Mouse (Mus musculus): ENCODE measurements around the gene Rnf216. TPM values are rescaled to one million over a fixed set of nuclear protein-coding genes. Genes with fewer than 3 reads are reported as not detected.

Gene Rnf216
- total and polyA plus RNA-seq, 2 experiments from 2014 or later, result 27.5 to 40.7 TPM

DNA sequence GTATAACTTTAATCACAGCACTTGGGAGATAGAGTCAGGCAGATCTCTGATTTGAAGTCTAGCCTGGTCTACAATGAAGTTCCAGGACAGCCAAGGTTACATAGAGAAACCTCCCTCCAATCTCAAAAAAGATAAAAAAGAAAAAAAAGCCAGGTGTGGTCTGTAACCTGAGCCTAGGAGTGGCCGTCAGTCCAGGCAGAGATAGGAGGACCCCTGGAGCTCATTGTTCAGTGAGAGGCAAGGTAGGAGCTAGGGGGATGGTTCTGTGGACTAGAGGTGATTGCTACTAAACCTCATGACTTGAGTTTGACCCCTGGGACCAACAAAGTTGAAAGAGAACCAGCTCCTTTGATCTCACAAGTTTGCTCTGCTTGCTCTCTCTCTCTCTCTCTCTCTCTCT lies 9.9 kb upstream of the Rnf216 start:
- no peaks in the 10 kb centered on the region for H3K9me3 ChIP-seq (ENCODE audit: low read length)
- DNase-seq (ENCODE audit: low spot score) (no peak), ATAC-seq (ENCODE audit: low FRiP score) (no peak)
- no peak overlapping the region for H3K9ac ChIP-seq (replicated peaks; ENCODE audit: low read length, poor library complexity, severe bottlenecking)
- TF ChIP-seq CTCF (IDR thresholded peaks at IDR 0.05), result no peak
- H3K4me3 ChIP-seq (ENCODE audit: low read depth, low read length), result no peak overlapping the region
- H3K27me3 ChIP-seq (ENCODE audit: insufficient read depth, low read length), result no peaks in the 10 kb centered on the region
- WGBS, result 38% methylated on average over 1 of the region's 1 CpGs
- no peak overlapping the region for H3K4me2 ChIP-seq (ENCODE audit: low read depth, low read length, poor library complexity, severe bottlenecking)
- no peak overlapping the region for H3K27ac ChIP-seq (ENCODE audit: low read depth, low read length)
- 0 out of 2 replicates have a peak, but pooled peaks cover 4% of the 10 kb centered on the region for H3K4me1 ChIP-seq (ENCODE audit: insufficient read depth, low read length)
- H3K36me3 ChIP-seq (ENCODE audit: insufficient read depth, low read length), result no peaks in the 10 kb centered on the region

- H3K9me3 ChIP-seq (ENCODE audit: low read length), result no peaks in the 10 kb centered on the region
- ATAC-seq (ENCODE audit: low FRiP score) (no peak), DNase-seq (ENCODE audit: low spot score) (no peak)
- no peak overlapping the region for H3K27ac ChIP-seq (ENCODE audit: low read depth, low read length)
- TF ChIP-seq CTCF (IDR thresholded peaks at IDR 0.05), result no peak
- 86% methylated on average over 8 of the region's 8 CpGs for WGBS
- H3K4me2 ChIP-seq (ENCODE audit: low read depth, low read length, poor library complexity, severe bottlenecking), result no peak overlapping the region
- H3K4me3 ChIP-seq (ENCODE audit: low read depth, low read length), result no peak overlapping the region
- 0 out of 2 replicates have a peak, but pooled peaks cover 4% of the 10 kb centered on the region for H3K4me1 ChIP-seq (ENCODE audit: insufficient read depth, low read length)
- H3K27me3 ChIP-seq (ENCODE audit: insufficient read depth, low read length), result no peaks in the 10 kb centered on the region
- H3K36me3 ChIP-seq (ENCODE audit: insufficient read depth, low read length), result no peaks in the 10 kb centered on the region
- H3K9ac ChIP-seq (replicated peaks; ENCODE audit: low read length, poor library complexity, severe bottlenecking), result no peak overlapping the region
Observed at GRCm38 (mm10) chr5:143122125-143122524, 9.3 kb upstream of the Rnf216 start.

DNA sequence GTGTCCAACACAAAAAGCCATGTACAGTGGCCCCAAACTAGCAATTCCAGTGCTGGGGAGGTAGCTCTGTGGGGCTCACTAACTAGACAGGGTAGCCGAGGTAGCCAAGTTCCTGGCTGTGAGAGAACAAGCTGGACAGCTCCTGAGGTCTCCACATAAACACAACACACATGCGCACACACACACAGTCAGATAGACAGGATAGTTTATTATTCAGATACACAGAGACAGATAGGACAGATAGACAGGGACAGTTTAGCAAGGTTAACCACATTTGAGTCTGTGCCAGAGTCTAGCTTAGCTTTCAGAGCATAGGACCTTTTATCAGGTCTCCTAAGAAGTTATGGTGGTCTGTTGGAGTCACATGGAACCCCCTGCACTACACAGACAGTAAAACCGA lies 6.0 kb downstream of the Rnf216 start:
- DNase-seq (ENCODE audit: low spot score), result no peak
- no peak for ATAC-seq (ENCODE audit: low FRiP score)
- Histone ChIP-seq H3K27me3 (ENCODE audit: insufficient read depth, low read length) (no peaks in the 10 kb centered on the region), H3K4me2 (ENCODE audit: low read depth, low read length, poor library complexity, severe bottlenecking) (no peak overlapping the region), H3K36me3 (ENCODE audit: insufficient read depth, low read length) (no peaks in the 10 kb centered on the region), H3K9ac (replicated peaks; ENCODE audit: low read length, poor library complexity, severe bottlenecking) (no peak overlapping the region), H3K4me1 (ENCODE audit: insufficient read depth, low read length) (peaks cover 4% of the 10 kb centered on the region; the same call in 1 of the 2 replicates), H3K27ac (ENCODE audit: low read depth, low read length) (no peak overlapping the region), H3K9me3 (ENCODE audit: low read length) (no peaks in the 10 kb centered on the region), H3K4me3 (ENCODE audit: low read depth, low read length) (no peak overlapping the region)
- WGBS, result 94% methylated on average over 3 of the region's 3 CpGs
- TF ChIP-seq CTCF (IDR thresholded peaks at IDR 0.05), result no peak

DNA sequence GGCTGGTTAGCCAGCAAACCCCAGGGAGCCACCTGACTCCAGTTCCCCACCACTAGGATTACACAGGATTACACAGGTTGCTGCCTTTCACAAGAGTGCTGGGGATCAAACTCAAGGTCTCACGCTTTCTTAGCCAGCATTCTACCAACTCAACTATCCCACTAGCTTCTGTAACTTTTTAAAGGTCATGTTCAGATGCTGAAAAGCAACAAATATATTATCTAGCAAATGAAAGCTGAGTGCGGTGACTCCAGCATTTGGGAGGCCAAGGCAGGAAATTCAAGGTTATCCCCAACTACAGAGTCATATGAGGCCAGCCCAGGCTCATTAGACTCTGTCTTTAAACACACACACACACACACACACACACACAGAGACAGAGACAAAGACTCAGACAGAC lies 9.6 kb downstream of the Rnf216 start:
- DNase-seq (ENCODE audit: low spot score), result no peak
- no peak for ATAC-seq (ENCODE audit: low FRiP score)
- H3K4me3 ChIP-seq (ENCODE audit: low read depth, low read length), result no peak overlapping the region

DNA sequence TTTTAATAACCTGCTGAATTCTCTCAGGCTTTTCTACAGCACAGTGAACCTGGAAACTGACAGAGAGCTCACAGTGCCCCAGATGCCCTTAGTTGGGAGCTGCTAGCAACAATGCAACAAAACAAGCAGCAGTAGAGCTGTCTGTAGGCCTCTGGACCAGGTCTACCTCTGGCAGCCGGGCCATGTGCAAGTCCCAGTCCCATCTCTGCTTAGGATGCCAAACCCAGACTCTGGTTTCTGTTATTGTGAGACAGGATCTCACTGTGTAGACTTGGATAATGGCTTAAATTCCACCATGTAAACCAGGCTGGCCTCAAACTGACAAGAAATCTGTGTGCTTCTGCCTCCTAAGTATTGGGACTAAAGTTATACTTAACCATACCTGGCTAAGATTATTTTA lies 11.2 kb downstream of the Rnf216 start:
- Histone ChIP-seq H3K9ac (replicated peaks; ENCODE audit: low read length, poor library complexity, severe bottlenecking) (no peak overlapping the region), H3K27ac (ENCODE audit: low read depth, low read length) (no peak overlapping the region), H3K9me3 (ENCODE audit: low read length) (no peaks in the 10 kb centered on the region), H3K27me3 (ENCODE audit: insufficient read depth, low read length) (no peaks in the 10 kb centered on the region), H3K4me3 (ENCODE audit: low read depth, low read length) (no peak overlapping the region), H3K36me3 (ENCODE audit: insufficient read depth, low read length) (no peaks in the 10 kb centered on the region), H3K4me2 (ENCODE audit: low read depth, low read length, poor library complexity, severe bottlenecking) (no peak overlapping the region), H3K4me1 (ENCODE audit: insufficient read depth, low read length) (no peaks in the 10 kb centered on the region)
- TF ChIP-seq CTCF (IDR thresholded peaks at IDR 0.05), result no peak
- DNase-seq (ENCODE audit: low spot score) (no peak), ATAC-seq (ENCODE audit: low FRiP score) (no peak)
- 79% methylated on average over 1 of the region's 1 CpGs for WGBS

More for the DNA sequence above, 9.6 kb downstream of the Rnf216 start:
- Histone ChIP-seq H3K4me2 (ENCODE audit: low read depth, low read length, poor library complexity, severe bottlenecking) (no peak overlapping the region), H3K36me3 (ENCODE audit: insufficient read depth, low read length) (no peaks in the 10 kb centered on the region), H3K27me3 (ENCODE audit: insufficient read depth, low read length) (no peaks in the 10 kb centered on the region), H3K4me1 (ENCODE audit: insufficient read depth, low read length) (no peaks in the 10 kb centered on the region), H3K27ac (ENCODE audit: low read depth, low read length) (no peak overlapping the region), H3K9me3 (ENCODE audit: low read length) (no peaks in the 10 kb centered on the region), H3K9ac (replicated peaks; ENCODE audit: low read length, poor library complexity, severe bottlenecking) (no peak overlapping the region)
- WGBS, result 93% methylated on average over 2 of the region's 2 CpGs
- TF ChIP-seq CTCF (IDR thresholded peaks at IDR 0.05), result no peak

GRCm38 (mm10) chr5:143095256-143095655 lies 17.5 kb downstream of the Rnf216 start:
- Histone ChIP-seq H3K9me3 (ENCODE audit: low read length) (no peaks in the 10 kb centered on the region), H3K9ac (replicated peaks; ENCODE audit: low read length, poor library complexity, severe bottlenecking) (no peak overlapping the region), H3K27me3 (ENCODE audit: insufficient read depth, low read length) (no peaks in the 10 kb centered on the region), H3K4me1 (ENCODE audit: insufficient read depth, low read length) (no peaks in the 10 kb centered on the region), H3K27ac (ENCODE audit: low read depth, low read length) (no peak overlapping the region), H3K4me3 (ENCODE audit: low read depth, low read length) (no peak overlapping the region), H3K4me2 (ENCODE audit: low read depth, low read length, poor library complexity, severe bottlenecking) (no peak overlapping the region), H3K36me3 (ENCODE audit: insufficient read depth, low read length) (peaks cover 4% of the 10 kb centered on the region; the same call in 1 of the 2 replicates)
- ATAC-seq (ENCODE audit: low FRiP score) (no peak), DNase-seq (ENCODE audit: low spot score) (no peak)
- no peak for TF ChIP-seq CTCF (IDR thresholded peaks at IDR 0.05)
- WGBS, result 85% methylated on average over 7 of the region's 7 CpGs
